Mouse (Mus musculus): Measurements from ENCODE around the gene Madcam1. TPM values are rescaled to one million over a fixed set of nuclear protein-coding genes. Genes with fewer than 3 reads are reported as not detected.

Madcam1 gene
- total and polyA plus RNA-seq, 2 experiments from 2014 or later: 1.3 to 1.9 TPM

- H3K9ac ChIP-seq (replicated peaks; ENCODE audit: low read length, poor library complexity, severe bottlenecking): no peak overlapping the region
- H3K27ac ChIP-seq (ENCODE audit: low read depth, low read length): no peak overlapping the region
- H3K9me3 ChIP-seq (ENCODE audit: low read length): no peaks in the 10 kb centered on the region
- no peaks in the 10 kb centered on the region for H3K27me3 ChIP-seq (ENCODE audit: insufficient read depth, low read length)
- no peaks in the 10 kb centered on the region for H3K4me1 ChIP-seq (ENCODE audit: insufficient read depth, low read length)
- ATAC-seq (ENCODE audit: low FRiP score) (no peak), DNase-seq (ENCODE audit: low spot score) (peak; percentile 62)
- no peak overlapping the region for H3K4me3 ChIP-seq (ENCODE audit: low read depth, low read length)
- peak; percentile 76 for TF ChIP-seq CTCF (IDR thresholded peaks at IDR 0.05)
- H3K4me2 ChIP-seq (ENCODE audit: low read depth, low read length, poor library complexity, severe bottlenecking): no peak overlapping the region
- 65% methylated on average over 13 of the region's 13 CpGs for WGBS
- H3K36me3 ChIP-seq (ENCODE audit: insufficient read depth, low read length): no peaks in the 10 kb centered on the region
Observed at GRCm38 (mm10) chr10:79695231-79696128, 31.1 kb downstream of the Madcam1 start.

- H3K27me3 ChIP-seq (ENCODE audit: insufficient read depth, low read length): no peaks in the 10 kb centered on the region
- DNase-seq (ENCODE audit: low spot score) (no peak), ATAC-seq (ENCODE audit: low FRiP score) (no peak)
- H3K9ac ChIP-seq (replicated peaks; ENCODE audit: low read length, poor library complexity, severe bottlenecking): no peak overlapping the region
- no peak overlapping the region for H3K4me2 ChIP-seq (ENCODE audit: low read depth, low read length, poor library complexity, severe bottlenecking)
- no peak for TF ChIP-seq CTCF (IDR thresholded peaks at IDR 0.05)
- no peak overlapping the region for H3K4me3 ChIP-seq (ENCODE audit: low read depth, low read length)
- 70% methylated on average over 9 of the region's 9 CpGs for WGBS
- no peaks in the 10 kb centered on the region for H3K36me3 ChIP-seq (ENCODE audit: insufficient read depth, low read length)
- H3K4me1 ChIP-seq (ENCODE audit: insufficient read depth, low read length): no peaks in the 10 kb centered on the region
- H3K27ac ChIP-seq (ENCODE audit: low read depth, low read length): no peak overlapping the region
- no peaks in the 10 kb centered on the region for H3K9me3 ChIP-seq (ENCODE audit: low read length)
Observed at GRCm38 (mm10) chr10:79696129-79696651, 31.8 kb downstream of the Madcam1 start.

- Histone ChIP-seq H3K27ac (ENCODE audit: low read depth, low read length) (no peak overlapping the region), H3K9me3 (ENCODE audit: low read length) (no peaks in the 10 kb centered on the region), H3K4me2 (ENCODE audit: low read depth, low read length, poor library complexity, severe bottlenecking) (no peak overlapping the region), H3K4me1 (ENCODE audit: insufficient read depth, low read length) (no peaks in the 10 kb centered on the region), H3K36me3 (ENCODE audit: insufficient read depth, low read length) (no peaks in the 10 kb centered on the region), H3K9ac (replicated peaks; ENCODE audit: low read length, poor library complexity, severe bottlenecking) (no peak overlapping the region), H3K4me3 (ENCODE audit: low read depth, low read length) (no peak overlapping the region), H3K27me3 (ENCODE audit: insufficient read depth, low read length) (no peaks in the 10 kb centered on the region)
- TF ChIP-seq CTCF (IDR thresholded peaks at IDR 0.05): no peak
- ATAC-seq (ENCODE audit: low FRiP score) (no peak), DNase-seq (ENCODE audit: low spot score) (no peak)
- WGBS: 77% methylated on average over 6 of the region's 6 CpGs
Observed at GRCm38 (mm10) chr10:79697916-79698315, 33.6 kb downstream of the Madcam1 start.

GRCm38 (mm10) chr10:79698459-79698858 is 34.1 kb downstream of the Madcam1 start:
- H3K9me3 ChIP-seq (ENCODE audit: low read length): no peaks in the 10 kb centered on the region
- no peak overlapping the region for H3K27ac ChIP-seq (ENCODE audit: low read depth, low read length)
- DNase-seq (ENCODE audit: low spot score) (no peak), ATAC-seq (ENCODE audit: low FRiP score) (no peak)
- H3K4me3 ChIP-seq (ENCODE audit: low read depth, low read length): no peak overlapping the region
- no peak overlapping the region for H3K4me2 ChIP-seq (ENCODE audit: low read depth, low read length, poor library complexity, severe bottlenecking)
- WGBS: 93% methylated on average over 6 of the region's 6 CpGs
- H3K36me3 ChIP-seq (ENCODE audit: insufficient read depth, low read length): no peaks in the 10 kb centered on the region
- no peaks in the 10 kb centered on the region for H3K27me3 ChIP-seq (ENCODE audit: insufficient read depth, low read length)
- TF ChIP-seq CTCF (IDR thresholded peaks at IDR 0.05): no peak
- H3K4me1 ChIP-seq (ENCODE audit: insufficient read depth, low read length): no peaks in the 10 kb centered on the region
- no peak overlapping the region for H3K9ac ChIP-seq (replicated peaks; ENCODE audit: low read length, poor library complexity, severe bottlenecking)

GRCm38 (mm10) chr10:79700676-79701075 is 36.3 kb downstream of the Madcam1 start:
- no peak for TF ChIP-seq CTCF (IDR thresholded peaks at IDR 0.05)
- 57% methylated on average over 7 of the region's 7 CpGs for WGBS

More at GRCm38 (mm10) chr10:79700676-79701075, 36.3 kb downstream of the Madcam1 start:
- 0 out of 2 replicates have a peak overlapping the region, but pooled peaks have one; percentile 3 for H3K9ac ChIP-seq (replicated peaks; ENCODE audit: low read length, poor library complexity, severe bottlenecking)
- H3K27me3 ChIP-seq (ENCODE audit: insufficient read depth, low read length): no peaks in the 10 kb centered on the region
- no peak for ATAC-seq (ENCODE audit: low FRiP score)
- H3K4me1 ChIP-seq (ENCODE audit: insufficient read depth, low read length): peaks cover 7% of the 10 kb centered on the region; the same call in 1 of the 2 replicates
- H3K36me3 ChIP-seq (ENCODE audit: insufficient read depth, low read length): no peaks in the 10 kb centered on the region
- H3K4me2 ChIP-seq (ENCODE audit: low read depth, low read length, poor library complexity, severe bottlenecking): no peak overlapping the region
- H3K27ac ChIP-seq (ENCODE audit: low read depth, low read length): no peak overlapping the region
- no peak overlapping the region for H3K4me3 ChIP-seq (ENCODE audit: low read depth, low read length)
- no peak for DNase-seq (ENCODE audit: low spot score)
- H3K9me3 ChIP-seq (ENCODE audit: low read length): no peaks in the 10 kb centered on the region

Measured in midbrain, postnatal 0 days (tissue).